Mouse (Mus musculus) induced T-regulatory cell, adult 2 months (primary cell): ENCODE results near the gene Six4.
"Not testable (repeated sequence)": the region's sequence is repeated elsewhere in the genome, so short reads cannot be mapped to it uniquely, and the experiment has no call there.

Experiments
- DNase-seq: peaks from one replicate; pipeline ENCODE4 v3.0.0-alpha.2; 2012; ENCODE audit warnings: low read depth

Six4 gene

GRCm38 (mm10) chr12:73113196-73113595, at the start of gene Six4:
TSS of gene Six4 (minus strand) at chr12:73113456.
- peak; percentile 12 for DNase-seq

GRCm38 (mm10) chr12:73162408-73163181, 49.3 kb upstream of the Six4 start:
- DNase-seq = peak; percentile 47

DNA sequence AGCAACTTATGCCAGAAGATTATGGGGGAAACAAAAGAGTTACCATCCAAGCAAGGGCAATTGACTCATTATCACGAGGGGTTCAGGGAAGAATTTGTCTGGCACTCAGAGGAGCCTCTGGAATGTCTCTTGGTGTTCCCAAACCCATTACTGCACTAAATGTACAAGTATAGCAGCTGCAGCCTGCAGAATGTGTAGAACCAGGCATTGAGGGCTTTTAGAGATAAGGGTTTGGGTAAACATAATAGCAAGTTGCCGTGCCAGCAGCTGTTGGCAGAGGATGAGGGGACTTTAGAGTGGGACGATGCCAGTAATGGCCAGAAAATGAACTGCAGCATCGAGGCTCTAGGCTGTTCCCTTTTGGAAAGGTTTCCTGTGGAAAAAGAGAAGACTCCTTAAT, 47.1 kb upstream of the Six4 start:
- DNase-seq = no peak

DNA sequence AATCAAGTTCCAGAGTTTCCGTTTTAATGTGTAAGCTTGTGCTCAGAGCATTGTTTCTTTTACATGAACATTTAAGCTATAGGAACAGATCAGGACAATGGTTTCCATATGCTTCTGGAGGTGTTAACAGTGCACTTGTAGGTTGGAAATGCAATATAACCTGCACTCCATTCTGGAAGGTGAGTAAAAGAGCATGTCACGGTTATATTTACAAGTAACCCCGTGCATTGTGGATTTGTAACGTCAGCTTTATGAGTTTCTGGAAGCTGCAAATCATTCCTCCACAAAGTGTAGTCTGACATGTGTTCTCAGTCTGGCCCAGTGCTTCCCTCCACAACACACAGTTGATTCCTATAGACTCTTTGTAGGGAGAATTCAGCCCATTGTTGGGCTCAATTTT, 40.9 kb upstream of the Six4 start:
- DNase-seq = no peak

DNA sequence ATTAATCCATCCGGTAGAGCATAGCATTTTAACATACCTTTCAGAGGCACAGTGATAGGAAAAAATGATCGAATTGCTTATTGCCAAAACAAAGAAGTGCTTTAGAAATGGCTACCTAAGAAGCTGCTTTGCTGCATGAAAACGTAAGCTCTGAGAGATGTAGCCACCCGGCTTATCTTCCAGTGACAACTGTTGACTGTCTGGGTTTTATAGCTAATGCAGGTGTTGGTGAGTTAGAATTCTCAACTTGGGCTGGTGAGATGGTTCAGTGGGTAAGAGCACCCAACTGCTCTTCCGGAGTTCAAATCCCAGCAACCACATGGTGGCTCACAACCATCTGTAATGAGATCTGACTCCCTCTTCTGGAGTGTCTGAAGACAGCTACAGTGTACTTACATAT, 37.8 kb upstream of the Six4 start:
- DNase-seq = not testable (repeated sequence)

DNA sequence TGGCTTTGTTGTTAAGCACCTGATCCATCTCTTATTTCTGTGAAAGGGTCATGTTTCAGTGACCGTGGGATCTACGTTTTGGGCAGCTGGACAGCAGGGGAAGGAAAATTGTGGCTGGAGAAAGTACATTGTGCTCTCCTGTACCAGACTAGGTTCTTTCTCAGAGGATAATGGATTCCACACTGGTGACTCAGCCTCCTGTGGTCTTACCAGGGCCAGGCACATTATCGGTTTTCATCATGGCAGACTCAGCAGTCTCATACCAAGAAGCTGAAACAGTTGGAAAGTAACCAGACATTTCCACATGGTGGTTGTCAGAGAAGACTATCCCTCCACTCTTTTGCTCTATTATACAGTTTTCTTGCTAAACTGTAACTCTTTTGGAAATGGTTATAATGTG, 34.0 kb upstream of the Six4 start:
- no peak for DNase-seq

DNA sequence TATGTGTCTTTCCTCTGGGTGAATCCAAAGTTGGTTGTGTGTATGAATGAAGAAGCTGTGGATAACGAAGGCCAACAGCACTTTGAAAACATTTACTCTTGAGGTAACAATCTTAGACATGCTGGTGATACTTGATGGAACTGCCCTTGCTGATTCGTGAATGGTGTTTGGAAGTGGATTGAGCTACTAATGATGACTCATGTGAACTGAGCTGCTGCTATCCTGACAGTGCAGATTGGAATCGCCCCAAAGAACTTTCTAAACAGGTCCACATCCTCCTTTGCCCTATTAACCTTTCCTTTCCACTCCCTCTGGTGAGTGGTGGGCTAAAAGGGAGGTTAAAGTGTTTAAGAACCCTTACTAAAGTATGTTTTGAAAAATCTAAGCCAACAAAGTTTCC, 27.5 kb upstream of the Six4 start:
- no peak for DNase-seq

DNA sequence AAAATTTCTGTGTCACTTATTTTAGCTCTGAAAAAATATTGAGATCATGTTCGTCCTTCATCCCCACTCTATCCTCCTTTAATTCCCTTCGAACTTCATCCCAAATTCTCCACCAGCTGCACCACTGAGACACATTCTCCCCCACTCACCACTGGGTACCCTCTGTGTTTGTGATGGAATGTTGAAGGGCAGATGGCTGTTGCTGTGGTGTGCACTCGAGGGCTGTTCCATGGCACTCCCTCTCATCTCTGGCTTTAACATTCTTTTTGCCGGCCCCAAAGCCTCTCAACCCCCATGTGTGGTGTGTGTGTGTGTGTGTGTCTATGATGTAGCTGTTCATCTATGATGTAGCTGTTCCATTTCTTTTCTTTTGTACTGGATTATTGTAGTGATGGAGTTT, 12.0 kb upstream of the Six4 start:
- no peak for DNase-seq

- DNase-seq = peak; percentile 89
Measured at GRCm38 (mm10) chr12:73123093-73124041, 10.1 kb upstream of the Six4 start, which contains the start of gene Mnat1. TSS of gene Mnat1 (plus strand) at chr12:73123717.

- DNase-seq = peak; percentile 30
Measured at GRCm38 (mm10) chr12:73112326-73113087, 749 bp downstream of the Six4 start.

DNA sequence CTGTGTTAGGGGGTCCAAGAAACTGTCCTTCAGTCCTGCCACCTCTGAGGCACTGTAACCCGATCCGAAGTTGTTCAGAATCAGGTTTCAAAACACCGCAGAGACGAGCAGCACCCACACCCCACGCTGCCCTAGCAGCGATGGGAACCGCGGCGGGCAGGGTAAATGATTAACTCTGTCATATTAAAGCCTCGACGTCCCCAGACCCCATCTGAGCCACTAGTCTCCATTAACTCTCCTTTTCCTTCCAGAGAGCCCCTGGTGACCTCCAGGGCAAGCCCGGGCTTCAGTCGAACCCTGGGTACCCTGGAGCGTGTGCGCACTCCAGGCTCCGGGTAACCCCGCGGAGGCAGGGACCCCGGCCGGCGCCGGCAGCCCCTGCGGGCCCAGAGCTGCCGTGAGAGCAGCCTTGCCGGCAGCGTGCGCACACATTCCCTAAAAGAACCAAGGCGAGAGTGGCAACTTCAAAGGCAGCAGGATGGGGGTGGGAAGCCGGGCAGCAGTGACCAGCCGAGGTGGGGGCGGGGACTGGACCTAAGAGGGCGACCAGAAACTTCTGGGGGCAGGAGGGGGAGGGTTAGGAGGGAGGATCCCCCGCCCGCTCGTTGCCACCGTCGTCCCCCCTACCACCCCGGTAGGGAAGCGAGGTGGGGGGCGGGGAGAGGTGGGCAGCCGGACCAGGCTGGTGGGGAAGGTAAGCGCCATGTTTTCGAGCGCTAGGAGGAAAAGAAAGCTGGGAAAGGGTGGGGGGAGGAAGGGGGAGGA, 1.5 kb downstream of the Six4 start:
- DNase-seq = peak; percentile 21

- no peak for DNase-seq
Measured at GRCm38 (mm10) chr12:73110431-73111111, 2.7 kb downstream of the Six4 start.

- no peak for DNase-seq
Measured at GRCm38 (mm10) chr12:73107821-73108220, 5.4 kb downstream of the Six4 start.

GRCm38 (mm10) chr12:73103713-73104112, 9.5 kb downstream of the Six4 start:
- DNase-seq = no peak

- no peak for DNase-seq
Measured at GRCm38 (mm10) chr12:73098593-73098992, 14.7 kb downstream of the Six4 start.

GRCm38 (mm10) chr12:73096177-73096576, 17.1 kb downstream of the Six4 start:
- not testable (repeated sequence) for DNase-seq

- no peak for DNase-seq
Measured at GRCm38 (mm10) chr12:73094605-73095004, 18.7 kb downstream of the Six4 start.

GRCm38 (mm10) chr12:73094189-73094588, 19.1 kb downstream of the Six4 start:
- no peak for DNase-seq

- DNase-seq = no peak
Measured at GRCm38 (mm10) chr12:73090672-73091335, 22.5 kb downstream of the Six4 start.

DNA sequence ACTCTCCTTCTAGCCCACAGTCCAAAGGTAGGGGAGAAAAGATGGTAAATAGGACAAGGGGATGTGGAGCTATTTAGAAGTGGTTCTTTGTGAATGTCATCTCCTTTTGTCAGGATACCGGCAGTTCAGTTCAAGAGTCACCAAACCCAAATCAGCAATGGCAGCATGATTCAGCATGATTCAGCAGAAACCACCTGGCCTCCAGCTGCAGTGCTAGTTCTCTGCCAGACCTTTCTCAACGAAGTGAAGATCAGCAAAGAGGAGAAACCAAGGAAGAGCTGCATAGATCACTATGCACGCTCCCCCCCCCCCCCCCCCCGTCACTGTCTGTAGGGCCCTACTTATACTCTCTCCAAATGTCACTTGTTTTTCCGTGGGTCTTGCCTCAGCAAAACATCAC, 24.3 kb downstream of the Six4 start:
- DNase-seq = no peak
